Mouse (Mus musculus): ENCODE data around the gene Vmn1r165. TPM values are rescaled to one million over a fixed set of nuclear protein-coding genes. Genes with fewer than 3 reads are reported as not detected.
"Not testable (repeated sequence)": the region's sequence is repeated elsewhere in the genome, so short reads cannot be mapped to it uniquely, and the experiment has no call there.

The Vmn1r165 gene
- polyA plus RNA-seq (2014; fragmentation: Nextera tagmentation; extraction: Ambion mirVana): not detected in 2 replicates

GRCm38 (mm10) chr7:23217032-23217431, at the start of gene Vmn1r165:
Gene Vmn1r165, plus strand, starts transcription at chr7:23217332.
- H3K4me1 ChIP-seq (ENCODE audit: control insufficient read depth, insufficient read depth, low read length); H3K27me3 ChIP-seq (ENCODE audit: control insufficient read depth, insufficient read depth, low read length); H3K9ac ChIP-seq (replicated peaks; ENCODE audit: low read depth, low read length); H3K27ac ChIP-seq (ENCODE audit: low read depth, low read length); H3K36me3 ChIP-seq (ENCODE audit: control insufficient read depth, insufficient read depth, low read length); ATAC-seq (ENCODE audit: low read depth); H3K4me2 ChIP-seq (ENCODE audit: low read depth, low read length); H3K4me3 ChIP-seq (ENCODE audit: low read depth, low read length); H3K9me3 ChIP-seq (ENCODE audit: control insufficient read depth, low read length): not testable (repeated sequence)
- WGBS: no CpG with 5 or more reads among the region's 3 CpGs

- H3K4me2 ChIP-seq (ENCODE audit: low read depth, low read length); H3K4me3 ChIP-seq (ENCODE audit: low read depth, low read length); H3K9ac ChIP-seq (replicated peaks; ENCODE audit: low read depth, low read length); H3K27me3 ChIP-seq (ENCODE audit: control insufficient read depth, insufficient read depth, low read length); H3K27ac ChIP-seq (ENCODE audit: low read depth, low read length); H3K36me3 ChIP-seq (ENCODE audit: control insufficient read depth, insufficient read depth, low read length); H3K4me1 ChIP-seq (ENCODE audit: control insufficient read depth, insufficient read depth, low read length); ATAC-seq (ENCODE audit: low read depth); H3K9me3 ChIP-seq (ENCODE audit: control insufficient read depth, low read length): not testable (repeated sequence)
- no CpG with 5 or more reads among the region's 2 CpGs for WGBS
These were observed 34.5 kb downstream of the Vmn1r165 start, which contains the start of gene Vmn1r166 for GRCm38 (mm10) chr7:23251582-23251981. Gene Vmn1r166, minus strand, starts transcription at chr7:23251682.

Other genes starting within 250 kb of the Vmn1r165 start
- gene Gm4214, start 232.7 kb upstream of the Vmn1r165 start, polyA plus RNA-seq (2014; fragmentation: Nextera tagmentation; extraction: Ambion mirVana): not detected in 2 replicates
- not detected in 2 replicates for gene Gm4216, start 197.4 kb upstream of the Vmn1r165 start, polyA plus RNA-seq (2014; fragmentation: Nextera tagmentation; extraction: Ambion mirVana)
- gene Vmn1r163, start 161.8 kb upstream of the Vmn1r165 start, polyA plus RNA-seq (2014; fragmentation: Nextera tagmentation; extraction: Ambion mirVana): not detected in 2 replicates
- not detected in 2 replicates for gene Gm8720, start 149.9 kb upstream of the Vmn1r165 start, polyA plus RNA-seq (2014; fragmentation: Nextera tagmentation; extraction: Ambion mirVana)
- gene Gm10662, start 72.9 kb upstream of the Vmn1r165 start, polyA plus RNA-seq (2014; fragmentation: Nextera tagmentation; extraction: Ambion mirVana): not detected in 2 replicates
- not detected in 2 replicates for gene Vmn1r166, start 34.4 kb downstream of the Vmn1r165 start, polyA plus RNA-seq (2014; fragmentation: Nextera tagmentation; extraction: Ambion mirVana)
- gene Gm6902, start 61.6 kb downstream of the Vmn1r165 start, polyA plus RNA-seq (2014; fragmentation: Nextera tagmentation; extraction: Ambion mirVana): not detected in 2 replicates
- not detected in 2 replicates for gene Nlrp4e, start 83.9 kb downstream of the Vmn1r165 start, polyA plus RNA-seq (2014; fragmentation: Nextera tagmentation; extraction: Ambion mirVana)
- gene Nlrp5, start 168.6 kb downstream of the Vmn1r165 start, polyA plus RNA-seq (2014; fragmentation: Nextera tagmentation; extraction: Ambion mirVana): not detected in 2 replicates